Mouse (Mus musculus) mature B cell (primary cell): Measurements from ENCODE around the gene Ccdc110.

Source experiments
- in situ Hi-C: fragments of 300-500 bp; cut with MboI; formaldehyde crosslinking; loops from 2 replicates; pipeline ENCODE4 v1.14.3; 2019

Gene Ccdc110

DNA sequence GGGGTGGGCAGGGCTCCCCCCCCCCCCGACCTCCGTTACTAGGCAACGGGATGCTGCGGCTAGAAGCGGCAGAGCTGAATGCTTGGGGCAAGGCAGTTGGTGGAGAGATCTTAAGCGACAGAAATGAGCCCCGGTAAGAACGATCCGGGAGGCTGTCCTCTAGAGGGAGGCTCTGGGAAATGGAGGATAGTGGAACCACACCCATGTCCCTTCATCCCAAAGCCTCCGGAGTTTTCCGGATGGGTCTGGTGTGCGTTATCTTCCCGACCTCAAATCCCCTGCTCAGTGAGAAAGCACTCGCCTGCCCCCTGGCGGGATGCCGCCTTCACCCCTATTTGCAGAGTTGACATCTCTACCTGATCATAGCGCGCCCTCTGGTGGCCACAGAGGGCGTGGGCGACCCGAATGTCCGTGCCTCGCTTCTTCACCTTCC lies at the start of gene Ccdc110:
Gene Ccdc110, plus strand, starts transcription at position 38 of the 433 bp plus-strand sequence.
- in situ Hi-C loops, result loop anchor here (5.0 to 25.0 kb wide), 3 partner anchors 117 to 480 kb away; no protein-coding TSS in a partner anchor

DNA sequence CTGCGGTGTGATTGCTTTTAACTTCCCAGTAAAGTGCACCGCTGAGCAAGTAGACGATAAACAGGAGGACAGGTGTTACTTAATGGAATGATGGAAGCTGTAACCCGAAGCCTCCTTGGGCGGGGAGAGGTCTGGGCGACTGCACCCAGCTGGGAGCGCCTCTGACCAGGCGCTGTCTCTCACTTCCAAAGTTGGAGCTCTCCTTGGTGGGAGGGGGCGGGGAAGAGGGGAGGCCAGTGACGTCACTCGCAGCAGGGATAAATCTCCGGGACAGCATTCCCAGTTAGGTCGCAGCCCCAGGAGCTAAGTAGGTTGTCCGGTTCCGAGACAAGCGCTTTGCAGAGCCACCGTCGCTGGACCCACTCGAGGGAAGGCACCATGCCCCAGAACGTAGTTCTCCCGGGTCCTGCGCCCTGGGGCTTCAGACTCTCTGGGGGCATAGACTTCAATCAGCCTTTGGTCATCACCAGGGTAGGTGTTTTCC lies 49.2 kb upstream of the Ccdc110 start, which contains the start of gene Pdlim3:
Gene Pdlim3, plus strand, starts transcription at position 260 of the 484 bp plus-strand sequence.
- in situ Hi-C loops, result no loop called here

DNA sequence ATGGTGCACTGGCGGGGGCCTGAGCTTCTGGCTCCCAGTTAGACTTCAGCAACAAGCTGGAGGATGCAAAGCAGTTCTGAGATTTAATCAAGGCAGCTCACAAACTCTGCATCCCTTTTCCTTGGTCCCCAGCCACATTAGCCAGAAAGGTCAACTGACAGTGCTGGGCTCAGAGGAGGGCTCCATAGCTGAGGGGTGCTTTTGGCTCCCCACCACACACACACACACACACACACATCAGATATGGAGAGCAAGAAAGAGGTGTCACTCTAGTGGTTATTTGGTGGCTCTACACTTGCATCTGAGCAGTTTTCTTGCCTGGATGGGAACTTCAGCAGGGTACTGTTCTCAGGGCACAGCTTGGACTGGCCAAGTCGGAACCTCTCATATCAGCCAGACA lies 48.6 kb upstream of the Ccdc110 start:
- in situ Hi-C loops, result no loop called here

DNA sequence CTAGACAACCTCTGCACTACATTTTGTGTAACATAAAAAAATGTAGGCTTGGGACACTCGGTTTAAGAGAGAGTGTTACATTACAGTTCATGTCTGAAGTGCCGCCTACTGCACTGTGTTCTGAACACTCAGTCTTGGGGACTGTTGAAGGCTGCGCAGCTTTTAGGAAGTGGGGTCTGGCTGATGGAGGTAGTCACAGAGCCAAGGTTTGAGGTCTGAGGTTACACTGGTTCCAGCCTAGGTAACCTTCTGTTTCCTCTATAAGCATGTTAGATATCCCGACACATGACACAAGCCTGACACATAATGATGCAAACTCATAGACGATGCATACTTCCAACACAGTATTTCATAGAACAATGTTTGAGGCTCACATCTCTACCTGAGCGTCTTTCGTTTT lies 44.7 kb upstream of the Ccdc110 start:
- in situ Hi-C loops, result no loop called here

DNA sequence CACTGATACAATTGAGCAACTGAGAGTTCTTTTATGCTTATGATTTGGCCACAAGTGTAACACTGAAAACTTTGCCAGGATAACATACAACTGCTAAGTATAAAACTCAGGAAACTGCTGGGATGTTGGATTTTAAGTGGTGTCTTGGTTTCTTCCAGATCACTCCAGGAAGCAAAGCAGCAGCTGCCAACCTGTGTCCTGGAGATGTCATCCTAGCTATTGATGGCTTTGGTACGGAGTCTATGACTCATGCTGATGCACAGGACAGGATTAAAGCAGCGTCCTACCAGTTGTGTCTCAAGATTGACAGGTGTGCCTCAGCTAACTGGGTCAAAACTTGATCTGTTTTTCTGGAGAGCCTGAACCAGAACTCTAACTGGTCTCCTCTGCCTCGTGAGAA lies 37.8 kb upstream of the Ccdc110 start:
- in situ Hi-C loops, result no loop called here

DNA sequence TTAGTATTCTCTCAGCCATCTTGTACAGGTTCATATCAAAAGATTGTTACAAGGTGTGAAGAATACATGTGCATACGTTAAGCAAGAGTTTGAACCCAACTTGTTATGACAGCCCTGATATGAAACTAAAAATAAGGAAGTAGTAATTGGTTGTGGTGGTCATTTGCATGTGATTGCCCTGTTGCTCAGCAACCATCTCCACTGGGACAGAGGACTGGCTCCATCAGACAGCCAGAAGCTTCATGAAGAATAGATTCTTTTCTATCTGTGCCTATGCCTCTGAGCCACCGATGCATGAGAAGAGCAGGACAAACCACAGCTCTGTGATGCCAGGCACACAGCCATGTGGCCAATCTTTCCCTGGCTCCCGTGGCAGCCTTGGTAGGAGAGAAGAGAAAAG lies 34.6 kb upstream of the Ccdc110 start:
- in situ Hi-C loops, result no loop called here

- in situ Hi-C loops, result no loop called here
These were observed 32.8 kb upstream of the Ccdc110 start for GRCm38 (mm10) chr8:45901626-45902025.

DNA sequence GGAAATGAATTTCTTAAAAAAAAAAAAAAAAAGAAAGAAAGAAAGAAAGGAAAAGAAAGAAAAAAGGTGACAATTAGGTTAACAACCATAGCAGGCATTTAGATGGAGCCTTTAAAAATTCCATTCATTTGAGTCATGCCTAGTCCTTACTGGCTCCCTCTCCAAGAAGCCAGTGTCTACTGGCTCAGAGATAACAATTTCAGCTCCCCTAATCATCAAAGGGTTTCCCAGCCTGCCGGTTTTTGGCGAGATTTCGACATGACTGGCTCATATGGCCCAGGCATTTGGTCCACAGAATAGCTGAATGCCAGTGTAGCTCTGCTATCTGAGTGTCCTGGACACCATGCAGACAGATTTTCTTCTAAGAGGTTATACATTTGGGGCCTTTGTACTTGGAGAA lies 30.8 kb upstream of the Ccdc110 start:
- in situ Hi-C loops, result no loop called here

- in situ Hi-C loops, result no loop called here
These were observed 28.7 kb upstream of the Ccdc110 start for GRCm38 (mm10) chr8:45905591-45906250.

- in situ Hi-C loops, result no loop called here
These were observed 28.2 kb upstream of the Ccdc110 start for GRCm38 (mm10) chr8:45906251-45906619.

DNA sequence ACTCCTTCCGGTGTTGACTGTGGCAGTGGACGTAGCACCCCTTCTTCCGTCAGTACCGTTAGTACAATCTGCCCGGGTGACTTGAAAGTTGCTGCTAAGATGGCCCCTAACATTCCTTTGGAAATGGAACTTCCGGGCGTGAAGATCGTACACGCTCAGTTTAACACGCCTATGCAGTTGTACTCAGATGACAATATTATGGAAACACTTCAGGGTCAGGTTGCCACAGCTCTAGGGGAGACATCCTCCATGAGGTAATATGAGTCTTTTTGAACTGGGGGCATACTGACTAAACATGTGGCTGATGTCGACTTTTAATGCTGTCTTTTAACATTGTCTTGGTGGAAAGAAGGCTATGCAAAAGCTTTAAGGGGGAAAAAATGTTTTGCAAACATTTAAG lies 20.7 kb upstream of the Ccdc110 start:
- in situ Hi-C loops, result no loop called here

DNA sequence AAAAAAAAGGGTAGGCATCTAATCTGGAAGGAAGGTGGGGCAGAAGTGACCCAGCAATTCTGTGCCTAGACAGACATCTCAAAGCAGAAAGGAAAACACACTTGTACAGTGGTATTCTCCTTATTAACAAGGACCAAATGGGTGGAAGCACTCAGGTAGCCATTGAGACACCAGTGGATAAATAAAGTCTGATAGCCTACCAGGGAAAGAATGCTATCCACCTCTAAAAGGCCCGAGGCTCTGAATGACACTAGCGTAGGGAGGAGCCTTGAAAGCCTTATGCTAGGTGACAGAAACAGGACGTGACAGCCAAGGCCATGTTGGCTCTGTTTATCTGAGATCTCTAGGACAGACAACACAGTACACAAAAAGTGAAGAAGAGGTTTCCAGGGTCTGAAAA lies 17.9 kb upstream of the Ccdc110 start:
- in situ Hi-C loops, result no loop called here

GRCm38 (mm10) chr8:45917040-45917679 lies 17.3 kb upstream of the Ccdc110 start:
- in situ Hi-C loops, result no loop called here

GRCm38 (mm10) chr8:45918891-45919290 lies 15.5 kb upstream of the Ccdc110 start:
- in situ Hi-C loops, result no loop called here

DNA sequence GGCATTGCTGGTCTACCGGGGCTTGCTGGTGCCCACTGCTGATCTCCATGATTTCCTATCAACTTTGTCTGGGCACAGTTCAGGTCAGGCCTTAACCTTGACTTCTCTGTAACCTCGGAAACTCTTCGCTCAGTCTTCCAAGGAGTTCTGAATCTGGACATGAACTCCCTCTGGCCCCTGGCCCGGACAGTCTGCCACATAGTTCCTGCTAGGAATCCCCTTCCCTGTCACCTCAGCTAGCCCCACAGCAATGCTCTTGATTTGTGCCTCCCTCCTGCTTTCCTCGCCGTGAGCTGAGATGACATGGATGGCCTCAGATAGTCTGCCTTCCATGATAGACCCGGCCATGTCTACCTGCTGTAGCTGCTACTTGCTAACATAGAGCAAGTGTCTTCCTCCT lies 14.0 kb upstream of the Ccdc110 start:
- in situ Hi-C loops, result no loop called here

GRCm38 (mm10) chr8:45922116-45922515 lies 12.3 kb upstream of the Ccdc110 start:
- in situ Hi-C loops, result no loop called here

GRCm38 (mm10) chr8:45936986-45937385 lies 2.6 kb downstream of the Ccdc110 start:
- in situ Hi-C loops, result loop anchor here (5.0 to 25.0 kb wide), 3 partner anchors 120 to 482 kb away; no protein-coding TSS in a partner anchor

- in situ Hi-C loops, result loop anchor here (25.0 kb wide), 1 partner anchor 309 kb away; no protein-coding TSS in a partner anchor
These were observed 11.9 kb downstream of the Ccdc110 start for GRCm38 (mm10) chr8:45946283-45946682.

DNA sequence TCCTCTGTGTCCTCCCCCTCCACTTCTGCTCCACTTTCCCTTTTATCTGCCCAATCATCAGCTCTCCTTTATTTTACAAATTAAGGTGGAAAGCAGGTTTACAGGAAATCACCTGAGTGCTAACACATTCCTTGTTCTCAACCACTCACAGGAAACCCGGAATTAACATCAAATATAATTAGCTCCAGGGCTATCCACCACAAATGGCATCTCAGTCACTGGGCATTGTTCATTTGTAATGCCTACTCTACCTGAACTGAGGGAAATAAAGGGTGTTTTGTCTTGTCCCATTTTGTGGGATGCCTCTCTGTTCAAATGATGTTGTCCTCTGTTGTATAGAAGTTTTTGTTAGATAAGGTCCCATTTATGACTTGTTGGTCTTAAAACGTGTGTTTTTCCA lies 16.2 kb downstream of the Ccdc110 start:
- in situ Hi-C loops, result no loop called here

DNA sequence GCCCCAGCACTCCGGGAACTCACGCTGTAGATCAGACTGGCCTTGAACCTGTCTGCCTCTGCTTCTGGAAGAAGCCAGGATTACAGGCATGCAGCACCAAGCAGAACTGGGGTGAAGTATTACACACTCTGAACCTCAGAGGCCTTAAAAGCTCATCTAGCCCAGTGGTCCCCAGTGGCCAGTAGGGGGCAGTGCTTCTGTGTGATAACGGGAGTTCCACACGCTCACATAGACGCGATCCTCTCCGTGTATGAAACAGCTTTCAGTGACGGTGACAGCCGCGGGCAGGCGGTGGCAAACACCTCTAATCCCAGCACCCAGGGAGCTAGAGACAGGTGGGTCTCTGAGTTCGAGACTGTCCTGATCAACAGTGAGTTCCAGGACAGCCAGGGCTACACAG lies 36.5 kb downstream of the Ccdc110 start:
- in situ Hi-C loops, result no loop called here

GRCm38 (mm10) chr8:45973988-45974505 lies 39.6 kb downstream of the Ccdc110 start:
- in situ Hi-C loops, result no loop called here

- in situ Hi-C loops, result loop anchor here (25.0 kb wide), 1 partner anchor 187 kb away; the partner anchor contains the start of genes Cfap97 and Snx25
These were observed 40.9 kb downstream of the Ccdc110 start, which contains the start of the genes 1700029J07Rik and Ufsp2 for GRCm38 (mm10) chr8:45975126-45975836. 1700029J07Rik (minus strand) TSS chr8:45975252. Ufsp2 (plus strand) TSS chr8:45975528.
